Mouse (Mus musculus) WW6 (cell line): ENCODE measurements around the gene Dguok.

Source experiments
- DNase-seq: peaks from one replicate; pipeline ENCODE4 v3.0.0-alpha.2; 2013; ENCODE audit warnings: low read depth, low spot score

The Dguok gene

DNA sequence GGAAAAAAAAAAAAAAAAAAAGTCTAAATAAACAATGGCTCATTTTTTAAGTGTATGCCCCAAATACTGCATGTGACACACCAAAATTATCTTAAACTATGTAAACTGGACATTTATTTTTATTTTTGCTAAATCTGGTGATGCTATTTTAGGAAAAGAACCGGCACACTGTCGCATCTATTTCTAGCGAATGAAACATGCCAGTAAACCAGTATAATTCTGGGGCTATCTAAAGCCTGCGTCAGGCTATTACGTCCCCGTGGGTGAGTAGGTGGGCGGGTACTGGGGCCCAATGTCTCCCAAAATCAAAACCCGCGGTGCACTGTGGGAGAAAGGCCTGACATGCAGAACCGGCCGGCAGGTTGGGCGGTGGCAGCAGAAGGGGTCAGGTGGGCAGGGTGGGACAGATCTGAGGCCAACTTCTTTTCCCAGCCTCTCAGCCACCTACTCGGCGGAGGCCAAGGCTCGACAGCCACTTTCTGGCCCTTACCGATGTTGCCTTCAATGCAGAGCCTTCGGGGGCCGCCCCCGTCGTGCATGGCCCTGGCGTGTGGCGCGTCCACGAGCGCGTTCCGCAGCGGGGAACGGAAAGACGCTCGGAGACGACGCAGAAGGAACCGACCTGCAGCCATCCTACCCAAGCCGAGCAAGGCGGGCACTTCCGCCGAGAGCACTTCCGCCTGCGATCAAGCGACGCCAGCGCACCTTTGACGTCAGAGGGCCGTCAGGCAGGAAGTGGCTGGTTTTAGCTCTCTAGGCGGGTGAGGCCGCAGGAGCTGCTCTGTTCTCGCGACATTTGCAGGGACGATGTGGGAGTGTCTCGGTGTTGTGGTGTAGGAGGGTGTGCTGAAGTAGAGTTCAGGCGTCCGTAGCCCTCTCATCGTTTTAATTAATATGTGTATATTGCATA lies at the start of gene Dguok:
Gene Dguok, minus strand, starts transcription at position 712 of the 910 bp plus-strand sequence.
- peak; percentile 96 for DNase-seq

DNA sequence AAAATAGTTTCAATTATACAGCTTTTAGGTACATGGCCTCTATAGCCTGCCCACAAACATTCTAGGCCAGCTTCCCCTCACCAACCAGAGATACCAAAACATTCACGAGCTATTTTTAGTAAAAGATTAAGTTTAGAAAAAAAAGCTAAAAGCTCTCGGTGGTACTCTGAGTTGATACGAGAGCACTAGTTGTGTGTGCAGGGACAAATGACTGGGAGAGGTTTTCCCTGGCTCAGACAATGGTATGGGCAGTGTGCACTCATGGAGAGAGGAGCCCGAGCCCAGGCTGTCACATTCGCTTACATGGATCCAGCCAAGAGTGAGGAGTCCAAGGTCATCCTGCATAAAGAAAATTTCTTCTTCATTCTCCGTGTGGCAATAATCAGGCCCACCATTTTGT lies 49.2 kb upstream of the Dguok start:
- no peak for DNase-seq

DNA sequence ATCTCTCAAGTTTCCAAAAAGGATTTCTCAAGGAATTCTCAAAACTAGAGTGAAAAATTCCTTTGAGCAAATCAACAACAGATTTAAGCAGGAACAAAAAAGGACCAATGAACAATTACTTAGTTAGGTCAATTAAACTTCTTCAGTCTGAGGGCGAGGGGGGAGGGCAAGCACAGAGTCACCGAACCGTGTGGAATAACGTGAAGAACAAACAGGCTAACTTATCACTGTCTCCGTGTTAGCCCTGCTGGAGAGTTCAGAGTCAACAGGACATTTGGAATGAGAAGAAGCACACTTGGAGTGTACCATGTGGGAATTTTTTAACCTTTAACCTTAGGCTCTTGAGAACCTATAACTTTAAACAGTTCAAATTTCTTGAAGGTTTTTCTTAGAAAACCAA lies 41.6 kb upstream of the Dguok start:
- no peak for DNase-seq

DNA sequence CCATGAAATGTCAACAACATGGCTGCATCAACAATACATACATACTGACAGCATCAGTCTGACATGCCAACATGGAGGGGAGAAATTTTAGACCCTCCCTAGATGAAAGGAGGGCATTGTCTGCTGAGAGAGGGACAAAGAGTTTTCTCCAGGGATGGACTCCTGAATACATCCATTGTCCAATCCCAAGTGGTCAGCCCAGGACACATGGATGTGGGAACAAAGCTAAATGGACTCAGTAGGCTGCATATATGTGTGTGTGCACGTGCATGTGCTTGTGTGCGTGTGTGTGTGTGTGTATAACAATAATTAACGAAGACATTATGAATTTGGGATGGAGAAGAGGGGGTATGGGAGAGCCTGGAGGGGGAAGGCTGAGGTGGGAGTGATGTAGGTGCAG lies 39.0 kb upstream of the Dguok start:
- no peak for DNase-seq

DNA sequence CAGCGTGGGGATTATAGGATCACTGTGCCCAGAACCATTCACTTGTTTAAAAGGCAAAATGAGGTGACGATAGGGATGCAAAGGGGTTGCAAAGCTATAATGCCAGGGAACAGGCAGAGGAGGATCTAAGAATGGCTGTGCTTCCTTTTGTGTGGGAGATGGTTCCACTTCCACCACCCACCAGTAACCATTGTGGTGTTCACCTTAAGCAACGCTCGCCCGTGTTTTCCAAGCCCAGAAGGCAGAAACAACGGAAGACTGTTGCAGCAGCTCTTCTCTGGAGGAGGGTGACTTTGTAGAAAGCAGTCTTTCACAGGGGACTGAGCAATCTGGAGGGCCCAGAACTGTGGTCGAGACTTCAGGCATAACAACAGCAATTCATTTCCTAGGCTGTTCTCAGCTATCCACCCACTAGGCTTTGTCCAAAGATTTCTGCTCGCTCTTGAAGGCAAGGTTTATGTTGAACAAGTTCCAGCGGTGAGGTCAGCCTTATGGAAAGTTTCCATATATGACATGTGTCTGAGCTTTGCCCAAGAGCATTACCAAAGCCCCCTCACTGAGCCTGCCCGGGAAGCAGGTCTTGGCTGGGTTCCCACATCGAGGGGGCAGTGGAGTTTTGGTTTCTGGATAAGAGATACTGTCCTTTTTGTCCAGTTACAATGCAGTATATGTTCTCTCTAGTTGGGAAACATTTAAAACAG lies 35.1 kb upstream of the Dguok start:
- DNase-seq: no peak

DNA sequence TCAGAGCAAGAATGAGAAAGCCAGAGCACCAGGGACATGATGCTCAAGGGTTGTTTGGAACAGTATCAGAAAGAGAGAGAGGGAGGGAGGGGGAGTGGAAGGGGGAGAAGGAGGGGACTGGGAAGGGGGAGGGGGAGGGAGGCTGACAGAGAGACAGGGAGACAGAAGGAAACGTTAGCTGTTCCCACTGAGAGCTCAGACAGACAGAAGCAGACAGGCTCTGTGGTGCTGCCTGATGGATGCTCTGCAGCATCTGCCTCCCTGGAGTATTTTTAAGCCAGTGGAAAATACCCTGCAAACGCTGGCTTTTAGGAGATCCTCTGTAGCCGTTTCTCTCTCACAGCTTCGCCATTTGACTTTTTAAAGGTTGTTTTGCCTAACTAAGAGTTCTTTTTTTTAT lies 33.2 kb upstream of the Dguok start:
- DNase-seq: no peak

DNA sequence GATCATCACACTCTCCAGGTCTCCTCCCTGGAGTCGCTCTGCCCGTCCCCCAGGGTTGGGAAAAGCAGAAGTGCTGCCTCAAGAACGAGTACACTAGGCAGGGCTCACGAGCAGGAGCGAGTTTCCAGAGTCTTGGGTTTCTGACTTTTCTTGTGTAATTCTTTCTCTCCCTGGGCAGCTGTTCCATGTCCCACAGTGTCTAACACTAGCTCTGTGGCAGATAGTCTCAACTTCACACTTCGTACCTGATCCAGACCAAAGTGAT lies 30.0 kb upstream of the Dguok start:
- no peak for DNase-seq

DNA sequence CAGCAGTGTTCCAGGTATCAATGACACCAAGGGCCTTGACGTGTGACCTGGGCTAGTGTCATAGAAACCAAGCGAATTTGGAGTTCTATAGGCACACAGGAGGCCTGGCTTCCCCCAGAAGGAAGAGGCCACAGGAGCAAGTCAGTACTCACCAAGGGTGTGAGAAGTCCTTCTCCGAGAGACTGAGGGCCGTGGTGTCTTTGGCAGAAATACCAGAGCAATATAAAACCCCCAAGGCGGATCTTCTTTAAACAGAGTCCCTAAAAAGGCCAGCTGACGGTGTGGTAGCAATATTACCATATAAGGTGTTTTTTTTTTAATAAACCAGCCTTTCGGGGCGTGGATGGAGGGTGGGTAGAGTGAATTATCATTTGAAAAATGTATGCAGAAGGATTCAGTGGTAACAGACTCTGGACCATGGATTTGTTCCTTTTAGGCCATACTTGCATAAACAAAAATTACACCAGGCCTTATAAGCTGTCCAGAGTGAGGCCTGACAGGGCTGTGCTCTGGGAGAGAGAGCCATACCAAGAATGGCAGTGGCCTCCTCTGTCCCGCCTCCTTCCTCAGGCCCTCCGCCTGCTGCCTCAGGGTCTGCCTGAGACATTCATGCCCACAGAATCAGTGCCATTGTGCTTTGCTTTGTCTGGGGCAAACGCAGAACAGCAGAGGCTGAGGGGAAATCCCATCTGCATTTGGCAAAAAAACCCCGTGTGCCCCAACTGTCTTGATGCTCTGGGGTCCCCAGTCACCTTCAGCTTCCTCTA lies 29.4 kb upstream of the Dguok start, which contains the start of gene Actg2:
Gene Actg2, minus strand, starts transcription at position 238 of the 767 bp plus-strand sequence.
- DNase-seq: no peak

DNA sequence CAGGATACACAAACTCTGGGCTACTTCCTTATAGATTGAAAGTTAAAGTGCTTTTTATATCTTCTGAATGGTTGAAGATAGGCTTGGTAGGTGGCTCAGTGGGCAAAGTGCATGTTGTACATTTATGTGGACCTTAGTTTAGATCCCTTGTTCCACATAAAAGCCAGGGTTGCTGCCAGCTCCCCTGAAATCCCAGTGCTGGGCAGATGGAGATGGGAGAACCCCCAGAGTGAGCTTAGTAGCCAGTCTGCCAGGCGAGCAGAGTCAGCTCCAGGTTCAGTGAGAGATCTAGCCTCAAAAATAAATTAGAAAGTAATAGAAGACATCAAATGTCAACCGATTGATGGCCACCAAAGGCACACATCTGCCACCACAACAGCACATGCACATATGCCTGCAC lies 25.8 kb upstream of the Dguok start:
- DNase-seq: no peak

DNA sequence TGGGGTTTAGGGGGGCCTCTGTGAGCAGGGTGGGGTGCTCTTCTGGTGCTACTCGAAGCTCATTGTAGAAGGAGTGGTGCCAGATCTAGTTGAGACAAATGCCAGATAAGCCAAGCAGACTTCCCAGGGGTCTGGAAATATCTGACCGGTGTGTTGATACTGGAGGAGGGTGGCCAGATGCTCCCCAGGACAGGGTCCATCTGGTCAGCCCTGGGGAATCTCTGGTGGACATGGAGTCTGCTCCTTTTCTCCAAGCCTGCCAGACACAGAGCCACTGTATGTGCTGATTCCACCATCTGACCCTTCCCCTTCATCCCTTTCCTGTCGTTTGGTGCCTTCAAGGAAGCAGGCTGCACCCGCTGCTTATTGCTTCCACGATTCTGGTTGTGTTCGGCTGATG lies 16.4 kb upstream of the Dguok start:
- no peak for DNase-seq

DNA sequence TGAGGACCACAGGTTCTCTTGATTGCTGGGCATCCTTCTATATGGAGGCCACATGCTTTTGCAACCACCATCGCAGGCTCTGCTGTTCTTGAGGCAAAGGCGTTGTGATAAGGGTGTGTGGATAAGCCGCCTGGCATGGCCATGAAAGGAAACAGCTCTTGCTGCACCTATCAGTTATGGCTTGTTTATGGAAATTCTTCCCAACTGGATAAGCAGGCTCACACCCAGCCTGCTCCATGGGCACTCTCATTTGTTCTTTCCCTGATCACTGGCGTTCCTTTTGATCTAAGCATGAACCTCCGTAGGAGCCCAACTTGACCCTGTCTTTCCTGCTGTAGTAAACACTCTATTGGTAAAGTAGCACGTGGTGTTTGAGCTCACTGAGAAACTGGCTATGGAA lies 15.0 kb upstream of the Dguok start:
- DNase-seq: no peak

DNA sequence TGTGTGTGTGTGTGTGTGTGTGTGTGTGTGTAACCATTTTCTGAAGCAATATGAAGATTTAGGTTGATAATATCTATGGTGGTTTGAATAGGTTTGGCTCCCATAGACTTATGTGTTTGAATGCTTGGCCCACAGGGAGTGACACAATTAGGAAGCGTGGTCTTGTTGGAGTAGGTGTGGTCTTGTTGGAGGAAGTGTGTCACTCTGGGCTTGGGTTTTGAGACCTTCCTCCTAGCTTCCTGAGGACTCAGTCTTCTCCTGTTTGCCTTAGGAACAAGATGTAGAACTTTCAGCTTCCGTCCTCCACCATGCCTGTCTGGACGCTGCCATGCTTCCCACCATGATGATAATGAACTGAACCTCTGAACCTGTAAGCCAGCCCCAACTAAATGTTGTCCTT lies 11.9 kb upstream of the Dguok start:
- no peak for DNase-seq

DNA sequence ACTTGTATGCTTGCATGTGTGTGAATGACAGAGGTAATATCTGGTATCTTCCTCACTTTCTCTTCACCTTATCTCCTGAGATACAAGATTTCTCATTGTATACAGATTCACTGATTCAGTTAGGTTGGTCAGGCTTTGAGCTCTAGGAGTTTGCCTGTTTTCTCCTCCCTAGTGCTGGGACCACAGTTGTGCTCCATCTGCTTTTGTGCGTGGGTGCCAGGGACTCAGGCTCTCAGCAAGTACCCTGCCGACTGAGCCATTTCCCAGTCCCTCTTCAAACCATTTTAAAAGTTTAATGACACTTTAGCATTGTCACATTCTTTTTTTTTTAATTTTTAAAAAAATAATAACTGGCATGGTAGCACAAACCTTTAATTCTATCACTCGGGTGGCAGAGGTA lies 8.4 kb upstream of the Dguok start:
- no peak for DNase-seq

DNA sequence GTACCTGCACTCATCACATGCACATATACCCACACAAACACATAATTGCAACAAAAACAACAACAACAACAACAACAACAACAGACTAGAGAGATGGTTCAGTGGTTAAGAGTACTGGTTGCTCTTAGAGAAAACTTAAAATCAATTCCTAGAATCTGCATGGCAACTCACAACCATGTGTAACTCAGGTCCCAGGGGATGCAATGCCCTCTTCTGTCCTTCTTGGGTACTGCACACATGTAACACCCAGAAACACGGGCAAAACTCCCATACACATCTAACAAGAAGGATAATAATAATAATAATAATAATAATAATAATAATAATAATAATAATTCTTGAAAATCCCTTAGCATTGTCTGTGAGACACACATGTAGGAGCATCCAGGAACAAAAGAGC lies 5.7 kb upstream of the Dguok start:
- no peak for DNase-seq

DNA sequence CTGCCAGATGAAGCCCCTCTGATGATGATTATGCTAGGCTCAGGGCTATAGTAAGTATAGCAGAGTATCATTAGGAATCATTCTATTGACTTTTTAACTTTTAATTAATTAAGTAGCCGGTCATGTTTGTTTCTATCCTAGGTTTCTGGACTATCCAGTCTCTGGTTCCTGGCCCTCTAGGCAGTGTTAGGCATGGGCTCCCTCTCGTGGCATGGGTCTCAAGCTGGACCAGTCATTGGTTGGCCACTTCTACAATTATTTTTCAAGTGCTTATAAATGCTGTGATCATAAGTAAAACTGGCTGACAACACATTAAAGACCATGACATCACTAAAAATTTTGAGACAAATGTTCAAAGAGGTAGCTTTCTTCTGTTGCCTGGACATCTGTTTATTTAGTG lies 3.4 kb upstream of the Dguok start:
- DNase-seq: no peak

DNA sequence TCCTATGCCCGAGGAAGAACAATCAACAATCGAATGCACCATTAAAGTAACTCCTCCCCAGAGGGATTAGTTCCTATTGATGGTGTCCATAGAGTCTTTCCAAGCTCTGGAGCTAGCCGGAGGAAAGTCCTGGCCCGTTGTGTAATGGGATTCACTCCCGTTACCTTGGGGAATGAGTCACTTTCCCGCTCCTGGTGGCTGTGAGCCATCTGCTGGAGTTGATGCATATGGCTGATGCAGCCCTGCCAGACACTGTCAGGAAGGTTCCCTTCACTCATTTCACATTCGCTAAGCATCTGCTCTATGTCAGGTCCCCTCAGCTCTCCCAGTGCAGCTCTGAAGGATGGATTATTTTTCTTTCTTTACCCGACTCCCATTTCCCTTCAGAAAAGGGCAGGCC lies 2.7 kb upstream of the Dguok start:
- no peak for DNase-seq

DNA sequence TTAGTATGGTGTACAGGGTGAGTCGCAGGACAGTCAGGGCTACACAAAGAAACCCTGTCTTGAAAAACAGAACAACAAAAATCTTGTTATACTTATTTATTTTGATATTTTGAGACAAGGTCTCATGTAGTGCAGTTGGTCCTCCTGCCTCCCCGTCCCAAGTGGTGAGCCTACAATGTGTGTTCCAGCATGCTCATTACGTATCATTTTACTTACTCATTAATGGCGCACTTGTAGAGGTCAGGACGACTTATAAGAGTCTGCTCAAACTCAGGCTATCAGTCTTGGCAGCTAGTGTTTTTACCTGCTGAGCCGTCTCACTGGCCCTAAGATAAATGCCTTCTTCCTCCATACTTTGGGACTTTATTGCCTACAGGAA lies 388 bp upstream of the Dguok start:
- DNase-seq: no peak

DNA sequence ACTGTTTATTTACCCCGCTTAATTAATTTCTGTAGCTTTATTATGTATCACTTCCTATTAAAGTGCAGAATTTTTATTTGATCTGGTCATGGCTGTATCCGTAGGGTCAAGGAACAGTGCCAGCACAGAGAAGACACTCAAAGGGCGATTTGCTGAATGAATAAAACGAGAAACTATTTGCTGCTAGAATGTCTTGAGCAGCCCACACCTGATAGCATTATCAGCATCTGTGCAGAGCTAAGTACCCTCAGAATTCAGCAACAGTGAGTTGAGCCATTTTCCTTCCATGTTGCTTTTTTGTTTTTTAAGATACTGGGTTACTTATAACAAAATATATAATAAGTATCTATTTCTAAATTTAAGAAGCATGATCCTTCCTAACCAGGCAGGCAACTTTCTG lies 1.2 kb downstream of the Dguok start:
- DNase-seq: no peak

DNA sequence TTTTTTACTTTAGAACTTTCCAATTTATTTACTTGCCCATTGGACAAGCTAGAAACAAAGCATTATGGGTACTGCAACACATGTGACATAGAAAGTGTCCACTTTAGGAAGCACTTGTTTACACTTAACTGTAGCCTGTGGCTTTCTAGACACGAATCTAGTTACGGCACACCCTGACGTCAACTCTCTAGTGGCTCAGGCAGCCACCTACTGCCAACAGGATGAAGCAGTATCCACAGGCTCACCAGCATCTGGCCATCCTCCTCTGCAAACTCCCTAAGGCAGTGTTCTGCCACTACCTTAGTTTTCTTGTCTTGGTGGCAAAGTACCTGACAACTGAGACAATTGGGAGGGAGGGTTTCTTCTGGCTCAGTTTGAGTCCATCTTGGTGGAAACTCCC lies 3.4 kb downstream of the Dguok start:
- DNase-seq: no peak

DNA sequence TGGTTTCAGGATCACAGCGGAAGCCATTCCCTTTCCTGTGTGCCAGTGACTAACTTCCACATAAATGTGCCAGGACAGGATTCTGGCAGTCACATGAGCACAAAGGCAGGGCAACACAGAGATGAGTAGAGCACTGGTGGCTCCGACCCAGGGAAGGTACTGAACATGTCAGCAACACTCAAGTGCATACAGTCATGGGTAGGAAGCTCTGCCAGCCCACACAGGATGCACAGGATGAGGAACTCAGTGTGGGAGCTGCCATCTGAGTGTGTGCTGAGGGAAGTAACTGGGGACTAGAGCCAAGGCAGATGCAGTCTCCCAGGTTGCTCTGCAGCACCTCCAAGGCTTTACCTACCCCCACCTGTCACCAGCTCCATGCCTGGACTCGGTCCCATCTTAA lies 4.1 kb downstream of the Dguok start:
- no peak for DNase-seq

DNA sequence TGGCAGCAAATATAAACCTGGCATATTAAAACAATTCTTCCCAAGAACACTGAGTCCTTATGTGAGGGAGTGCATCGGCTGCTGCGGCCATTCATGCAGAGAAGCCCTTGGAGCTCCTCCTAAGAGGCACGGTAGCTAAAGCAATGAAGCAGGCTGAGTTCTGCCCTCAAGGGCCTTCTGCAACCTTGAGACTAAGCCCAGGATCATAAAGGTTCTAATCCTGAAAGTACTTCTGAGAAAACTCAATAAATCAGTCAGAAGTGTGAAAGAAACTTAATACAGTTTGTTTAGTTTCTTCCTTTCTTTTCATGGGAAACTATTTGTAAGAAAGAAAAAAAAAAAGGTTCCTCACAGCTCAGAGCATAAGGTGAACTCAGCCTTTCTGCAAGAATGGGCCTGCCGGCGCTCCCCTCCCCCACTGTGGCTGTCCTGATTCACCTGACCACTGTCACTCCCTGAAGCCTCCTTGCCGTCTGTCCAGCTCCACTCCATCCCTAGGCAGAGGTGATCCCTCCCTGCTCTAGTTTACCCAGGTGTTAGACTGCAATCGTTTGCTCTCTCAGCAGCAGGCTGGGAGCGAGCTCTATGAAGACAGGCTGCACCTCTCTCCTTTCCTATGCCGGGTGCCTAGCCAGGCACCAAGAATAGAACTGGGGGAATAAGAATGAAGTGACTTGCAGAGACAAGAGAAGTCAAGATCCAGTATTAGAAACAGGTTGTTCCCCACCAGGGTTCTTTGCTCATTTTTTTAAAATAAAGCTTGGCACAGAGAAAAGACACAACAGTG lies 5.1 kb downstream of the Dguok start:
- DNase-seq: no peak

DNA sequence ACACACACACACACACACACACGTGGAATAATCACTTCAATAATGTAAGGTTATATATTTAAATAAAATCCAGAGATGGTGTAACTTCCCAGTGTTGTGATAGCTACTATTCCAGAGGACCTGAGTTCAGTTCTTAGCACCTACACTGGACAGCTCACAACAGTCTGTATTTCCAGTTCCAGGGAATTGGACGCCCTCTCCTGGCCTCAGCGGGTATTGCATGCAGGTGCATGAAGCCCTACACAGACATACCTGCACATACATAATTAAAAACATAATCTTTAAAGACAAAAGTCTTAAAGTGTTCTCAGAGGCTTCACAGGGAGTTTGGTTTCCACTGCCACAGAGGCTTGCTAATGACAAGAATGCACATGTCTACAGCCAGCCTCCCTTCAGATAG lies 6.3 kb downstream of the Dguok start:
- no peak for DNase-seq
